In genomic region chr6:115901062-115901461, GRCm38 (mm10) we compare ENCODE assay signal across 9 mouse cellular contexts. TPM values are rescaled to one million over a fixed set of nuclear protein-coding genes. Genes with fewer than 3 reads are reported as not detected.
DNase-seq lines count a peak whose midpoint lies in the region; ATAC-seq and TF ChIP-seq lines count a peak whose summit lies in the region.
"Had no signal": no experiment of that assay in that cellular context is flagged by ENCODE, and none has a peak within 500 bp of the region (broad histone marks: within the 10 kb centered on the region; RNA-seq: fewer than 3 reads in every experiment).

No protein-coding gene starts in this region.

- ATAC-seq in hindbrain, embryonic 14.5 days (ENCODE audit: low FRiP score) = peak; percentile 64; the same call in 1 of the 2 replicates

- no peak overlapping the region for H3K9ac ChIP-seq in MEL (ENCODE audit: control insufficient read depth, low read depth, low read length, poor library complexity, severe bottlenecking)
- no peak overlapping the region for H3K9ac ChIP-seq in hindbrain, embryonic 14.5 days
- H3K9ac ChIP-seq: embryonic facial prominence, embryonic 12.5 days had no signal

- WGBS in cerebellum, adult 2 months = 2% methylated on average over 3 of the region's 3 CpGs
- WGBS in hindbrain, embryonic 14.5 days = 35% methylated on average over 3 of the region's 3 CpGs

- TF ChIP-seq RAD21 in MEL (IDR thresholded peaks at IDR 0.05; ENCODE audit: low read depth, low read length) = peak; percentile 88

- peak; percentile 55 for DNase-seq in MEL (ENCODE audit: low read depth, low spot score)
- DNase-seq in cerebellum, adult 2 months = peak; percentile 82 to 85
- peak; percentile 66 to 69 for DNase-seq in frontal cortex, postnatal 25 days (ENCODE audit: low spot score in 2 of 2)
- peak; percentile 77 for DNase-seq in hindbrain, embryonic 14.5 days (ENCODE audit: low spot score)
- peak; percentile 75 to 83 for DNase-seq in layer of hippocampus, postnatal 10 days (ENCODE audit: low spot score in 2 of 2)
- peak; percentile 84 for DNase-seq in lung, postnatal 25 days (ENCODE audit: low spot score)
- DNase-seq in retina, embryonic 14.5 days (ENCODE audit: low spot score) = peak; percentile 82
- peak; percentile 79 for DNase-seq in thymus, postnatal 4 days

- peak; percentile 70 to 89 (median 80) for TF ChIP-seq CTCF in MEL (IDR thresholded peaks at IDR 0.05 in 2 of 3, conservative IDR thresholded peaks at IDR 0.05 in 1 of 3; ENCODE audit: control insufficient read depth in 1 of 3, insufficient read depth in 1 of 3, low read depth in 2 of 3, low read length in 3 of 3, poor library complexity in 1 of 3, severe bottlenecking in 1 of 3)
- peak; percentile 99 for TF ChIP-seq CTCF in cerebellum, adult 2 months (IDR thresholded peaks at IDR 0.05; ENCODE audit: borderline replicate concordance, insufficient read depth, low read depth, low read length)

- no peak overlapping the region for H3K4me3 ChIP-seq in MEL (ENCODE audit: control insufficient read depth in 1 of 2, insufficient read depth in 1 of 2, low read depth in 2 of 2, low read length in 2 of 2)
- no peak overlapping the region for H3K4me3 ChIP-seq in cerebellum, adult 2 months (replicated peaks; ENCODE audit: insufficient read depth, low read depth, low read length)
- H3K4me3 ChIP-seq in hindbrain, embryonic 14.5 days (replicated peaks; ENCODE audit: low read length) = no peak overlapping the region
- H3K4me3 ChIP-seq: embryonic facial prominence, embryonic 12.5 days had no signal

- no peaks in the 10 kb centered on the region for H3K27me3 ChIP-seq in MEL (ENCODE audit: control insufficient read depth in 1 of 2, insufficient read depth in 2 of 2, low read length in 2 of 2)
- no peaks in the 10 kb centered on the region for H3K27me3 ChIP-seq in cerebellum, adult 2 months (ENCODE audit: control insufficient read depth, insufficient read depth, low read length)
- H3K27me3 ChIP-seq in hindbrain, embryonic 14.5 days (ENCODE audit: control insufficient read depth, insufficient read depth, low read length) = no peaks in the 10 kb centered on the region
- H3K27me3 ChIP-seq: embryonic facial prominence, embryonic 12.5 days had no signal

- TF ChIP-seq POLR2A in MEL (IDR thresholded peaks at IDR 0.05; ENCODE audit: control insufficient read depth in 1 of 2, insufficient read depth in 1 of 2, low read depth in 1 of 2, low read length in 2 of 2, poor library complexity in 1 of 2) = no peak
- TF ChIP-seq POLR2A in cerebellum, adult 2 months (IDR thresholded peaks at IDR 0.05; ENCODE audit: borderline replicate concordance, insufficient read depth, low read length) = no peak

- TF ChIP-seq EP300 in MEL (IDR thresholded peaks at IDR 0.05; ENCODE audit: low read depth in 1 of 2, low read length in 2 of 2) = no peak

- no peak overlapping the region for H3K4me2 ChIP-seq in hindbrain, embryonic 14.5 days (replicated peaks)
- H3K4me2 ChIP-seq: embryonic facial prominence, embryonic 12.5 days had no signal

- H3K9me3 ChIP-seq in MEL (replicated peaks; ENCODE audit: insufficient read depth, low read length) = no peaks in the 10 kb centered on the region
- H3K9me3 ChIP-seq in hindbrain, embryonic 14.5 days (ENCODE audit: control insufficient read depth, low read length) = no peaks in the 10 kb centered on the region
- H3K9me3 ChIP-seq: embryonic facial prominence, embryonic 12.5 days had no signal

- H3K27ac ChIP-seq in MEL (ENCODE audit: control insufficient read depth, low read depth, low read length) = no peak overlapping the region
- no peak overlapping the region for H3K27ac ChIP-seq in cerebellum, adult 2 months (ENCODE audit: insufficient read depth, low read length)
- H3K27ac ChIP-seq in hindbrain, embryonic 14.5 days = no peak overlapping the region
- H3K27ac ChIP-seq: embryonic facial prominence, embryonic 12.5 days had no signal

- H3K4me1 ChIP-seq in MEL (ENCODE audit: control insufficient read depth in 1 of 2, insufficient read depth in 2 of 2, low read length in 2 of 2) = no peaks in the 10 kb centered on the region
- peaks cover 19% of the 10 kb centered on the region; the same call in 1 of the 2 replicates for H3K4me1 ChIP-seq in cerebellum, adult 2 months (ENCODE audit: control insufficient read depth, insufficient read depth, low read length)
- H3K4me1 ChIP-seq in hindbrain, embryonic 14.5 days (replicated peaks; ENCODE audit: control insufficient read depth, insufficient read depth, low read length) = peaks cover 4% of the 10 kb centered on the region; the same call in 1 of the 2 replicates

- H3K79me2 ChIP-seq in MEL (ENCODE audit: control insufficient read depth, insufficient read depth, low read length, poor library complexity) = no peaks in the 10 kb centered on the region

- H3K36me3 ChIP-seq in MEL (ENCODE audit: control insufficient read depth in 1 of 2, insufficient read depth in 2 of 2, low read length in 2 of 2) = 0 out of 4 replicates have a peak, but pooled peaks cover 0 to 3% of the 10 kb centered on the region in 2 experiments
- peaks cover 25% of the 10 kb centered on the region for H3K36me3 ChIP-seq in hindbrain, embryonic 14.5 days (replicated peaks; ENCODE audit: control insufficient read depth, insufficient read depth)

TF ChIP-seq in MEL, 35 proteins besides CTCF, POLR2A, EP300 and RAD21:
- TF ChIP-seq ZC3H11A (IDR thresholded peaks at IDR 0.05; ENCODE audit: low read depth, low read length) (peak; percentile 70), RCOR1 (IDR thresholded peaks at IDR 0.05; ENCODE audit: low read depth, low read length) (no peak), GATA1 (IDR thresholded peaks at IDR 0.05; ENCODE audit: low read depth, low read length) (no peak), SMC3 (IDR thresholded peaks at IDR 0.05; ENCODE audit: low read depth, low read length) (peak; percentile 92)

RNA-seq across cellular contexts. Expression of gene Rho, which starts 30.5 kb away (rescaled TPM):
- total RNA-seq in MEL (2012; rRNA removed) = not detected in 2 replicates
- under 1 TPM in 1 of 2 experiments, not detected in 1; 0.11 TPM for polyA plus RNA-seq in MEL (2012; ENCODE audit: insufficient read depth in 1 of 2, insufficient read length in 2 of 2, low read depth in 1 of 2, low replicate concordance in 2 of 2, missing spikeins in 1 of 2)
- 0.79 and 0.89 TPM in 2 replicates for polyA plus RNA-seq in cerebellum, adult 2 months (2012; rRNA removed)
- 0.08 and 0.53 TPM in 2 replicates for polyA plus RNA-seq in hindbrain, embryonic 14.5 days (2014; fragmentation: Nextera tagmentation; extraction: Ambion mirVana)
- under 1 TPM; 0.27 TPM for total RNA-seq in layer of hippocampus, postnatal 10 days (2021)

RNA-seq across cellular contexts. Expression of gene H1foo, which starts 43.7 kb away (rescaled TPM):
- not detected in 2 replicates for total RNA-seq in MEL (2012; rRNA removed)
- polyA plus RNA-seq in MEL (2012; ENCODE audit: insufficient read depth in 1 of 2, insufficient read length in 2 of 2, low read depth in 1 of 2, low replicate concordance in 2 of 2, missing spikeins in 1 of 2) = not detected
- not detected in 2 replicates for polyA plus RNA-seq in cerebellum, adult 2 months (2012; rRNA removed)
- polyA plus RNA-seq in hindbrain, embryonic 14.5 days (2014; fragmentation: Nextera tagmentation; extraction: Ambion mirVana) = not detected in 2 replicates
- not detected for total RNA-seq in layer of hippocampus, postnatal 10 days (2021)
- polyA plus RNA-seq: embryonic facial prominence, embryonic 12.5 days had no signal

RNA-seq across cellular contexts. Expression of gene Ift122, which starts 47.8 kb away (rescaled TPM):
- 3.3 and 4.0 TPM in 2 replicates for total RNA-seq in MEL (2012; rRNA removed)
- polyA plus RNA-seq in MEL (2012; ENCODE audit: insufficient read depth in 1 of 2, insufficient read length in 2 of 2, low read depth in 1 of 2, low replicate concordance in 2 of 2, missing spikeins in 1 of 2) = 1 to 10 TPM in 1 of 2 experiments, not detected in 1; 8.0 TPM
- polyA plus RNA-seq in cerebellum, adult 2 months (2012; rRNA removed) = 22.3 TPM in 2 replicates
- polyA plus RNA-seq in hindbrain, embryonic 14.5 days (2014; fragmentation: Nextera tagmentation; extraction: Ambion mirVana) = 26.2 and 28.5 TPM in 2 replicates
- 10 to 100 TPM; 24.0 to 25.9 TPM for total RNA-seq in layer of hippocampus, postnatal 10 days (2021)

RNA-seq across cellular contexts. Expression of gene Mbd4, which starts 47.9 kb away (rescaled TPM):
- 5.6 and 6.4 TPM in 2 replicates for total RNA-seq in MEL (2012; rRNA removed)
- 10 to 100 TPM in 1 of 2 experiments, not detected in 1; 10.1 TPM for polyA plus RNA-seq in MEL (2012; ENCODE audit: insufficient read depth in 1 of 2, insufficient read length in 2 of 2, low read depth in 1 of 2, low replicate concordance in 2 of 2, missing spikeins in 1 of 2)
- polyA plus RNA-seq in cerebellum, adult 2 months (2012; rRNA removed) = 9.5 and 10.9 TPM in 2 replicates
- polyA plus RNA-seq in hindbrain, embryonic 14.5 days (2014; fragmentation: Nextera tagmentation; extraction: Ambion mirVana) = 7.1 and 8.4 TPM in 2 replicates
- total RNA-seq in layer of hippocampus, postnatal 10 days (2021) = 1 to 10 TPM; 5.0 to 6.2 TPM
